In genomic region chr3:89764119-89764724, GRCm38 (mm10) we compare ENCODE assay signal across 8 mouse cellular contexts. TPM values are rescaled to one million over a fixed set of nuclear protein-coding genes. Genes with fewer than 3 reads are reported as not detected.
DNase-seq lines count a peak whose midpoint lies in the region; ATAC-seq and TF ChIP-seq lines count a peak whose summit lies in the region.

Gene Chrnb2, minus strand, starts transcription at chr3:89764632.

- no peak within 1 kb of the TSS for H3K9ac ChIP-seq in embryonic facial prominence, embryonic 12.5 days
- no peak within 1 kb of the TSS for H3K9ac ChIP-seq in limb, embryonic 14.5 days (ENCODE audit: low read depth, low read length, severe bottlenecking)
- H3K9ac ChIP-seq in midbrain, embryonic 15.5 days, result peak within 1 kb of the TSS; percentile 83

- H3K4me3 ChIP-seq in embryonic facial prominence, embryonic 12.5 days, result peak within 1 kb of the TSS; percentile 23
- H3K4me3 ChIP-seq in limb, embryonic 14.5 days (replicated peaks; ENCODE audit: low read length), result no peak within 1 kb of the TSS; the same call in 1 of the 2 replicates
- H3K4me3 ChIP-seq in midbrain, embryonic 15.5 days, result peak within 1 kb of the TSS; percentile 85

- peak; percentile 56; the same call in 1 of the 2 replicates for ATAC-seq in embryonic facial prominence, embryonic 12.5 days (ENCODE audit: insufficient number of reproducible peaks, insufficient read depth, low FRiP score, low TSS enrichment)
- ATAC-seq in limb, embryonic 14.5 days (ENCODE audit: low FRiP score, low read depth), result peak; percentile 87
- ATAC-seq in midbrain, embryonic 15.5 days (replicated peaks), result peak; percentile 86

- H3K9me3 ChIP-seq in embryonic facial prominence, embryonic 12.5 days, result no peaks in the 10 kb centered on the region
- no peaks in the 10 kb centered on the region for H3K9me3 ChIP-seq in limb, embryonic 14.5 days (ENCODE audit: control insufficient read depth, low read length)
- H3K9me3 ChIP-seq in midbrain, embryonic 15.5 days, result no peaks in the 10 kb centered on the region

- no peak for TF ChIP-seq POLR2A in limb, embryonic 14.5 days (IDR thresholded peaks at IDR 0.05; ENCODE audit: borderline replicate concordance, extremely low read depth, insufficient read depth, insufficient read length)

- 0 out of 2 replicates have a peak within 1 kb of the TSS, but pooled peaks have one; percentile 13 for H3K27ac ChIP-seq in embryonic facial prominence, embryonic 12.5 days
- H3K27ac ChIP-seq in limb, embryonic 14.5 days (replicated peaks; ENCODE audit: low read depth, low read length), result no peak within 1 kb of the TSS
- H3K27ac ChIP-seq in midbrain, embryonic 15.5 days, result peak within 1 kb of the TSS; percentile 94

- H3K36me3 ChIP-seq in embryonic facial prominence, embryonic 12.5 days, result no peaks in the 10 kb centered on the region
- no peaks in the 10 kb centered on the region for H3K36me3 ChIP-seq in limb, embryonic 14.5 days (ENCODE audit: control insufficient read depth, insufficient read depth, low read length)
- peaks cover 12% of the 10 kb centered on the region; the same call in 1 of the 2 replicates for H3K36me3 ChIP-seq in midbrain, embryonic 15.5 days (replicated peaks)

- peaks cover 10% of the 10 kb centered on the region; the same call in 1 of the 2 replicates for H3K4me1 ChIP-seq in embryonic facial prominence, embryonic 12.5 days
- peaks cover 4% of the 10 kb centered on the region; the same call in 1 of the 2 replicates for H3K4me1 ChIP-seq in limb, embryonic 14.5 days (ENCODE audit: control insufficient read depth, insufficient read depth, low read length)
- peaks cover 46% of the 10 kb centered on the region for H3K4me1 ChIP-seq in midbrain, embryonic 15.5 days

- WGBS in embryonic facial prominence, embryonic 12.5 days, result under 1% methylated on average over 36 of the region's 36 CpGs
- WGBS in limb, embryonic 14.5 days, result 1% methylated on average over 36 of the region's 36 CpGs
- WGBS in midbrain, embryonic 15.5 days, result under 1% methylated on average over 36 of the region's 36 CpGs

- H3K4me2 ChIP-seq in embryonic facial prominence, embryonic 12.5 days (replicated peaks), result peak within 1 kb of the TSS; percentile 43
- H3K4me2 ChIP-seq in limb, embryonic 14.5 days (replicated peaks; ENCODE audit: low read depth, low read length, severe bottlenecking), result peak within 1 kb of the TSS; percentile 35
- H3K4me2 ChIP-seq in midbrain, embryonic 15.5 days, result peak within 1 kb of the TSS; percentile 74

- DNase-seq in left cerebral cortex, adult 18-20 months (ENCODE audit: low spot score in 2 of 2), result peak; percentile 44 to 50
- DNase-seq in left cerebral cortex, adult 11 months (ENCODE audit: low spot score), result no peak
- peak; percentile 37 for DNase-seq in heart, adult 8-10 months (ENCODE audit: low spot score)
- DNase-seq in kidney, adult 11 months, result peak; percentile 47
- DNase-seq in limb, embryonic 14.5 days (ENCODE audit: low spot score), result peak; percentile 69
- DNase-seq in spleen, postnatal 10 days (ENCODE audit: low spot score in 2 of 2), result peak; percentile 58 to 85

- H3K27me3 ChIP-seq in embryonic facial prominence, embryonic 12.5 days, result no peaks in the 10 kb centered on the region
- H3K27me3 ChIP-seq in limb, embryonic 14.5 days (ENCODE audit: control insufficient read depth, insufficient read depth, low read length), result no peaks in the 10 kb centered on the region
- no peaks in the 10 kb centered on the region for H3K27me3 ChIP-seq in midbrain, embryonic 15.5 days (replicated peaks)

RNA-seq across cellular contexts. Expression of gene Chrnb2, which starts in this region (rescaled TPM):
- total RNA-seq in left cerebral cortex, adult 18-20 months (2021), result 10 to 100 TPM; 28.6 to 30.0 TPM
- 3.2 and 4.3 TPM in 2 replicates for polyA plus RNA-seq in embryonic facial prominence, embryonic 12.5 days (2016; fragmentation: Nextera tagmentation; extraction: Ambion mirVana)
- under 1 TPM; 0.11 to 0.22 (median 0.16) TPM for total RNA-seq in heart, adult 8-10 months (2022)
- polyA plus RNA-seq in limb, embryonic 14.5 days (2012; rRNA removed), result 0.43 and 0.64 TPM in 2 replicates
- polyA plus RNA-seq in limb, embryonic 14.5 days (2014; fragmentation: Nextera tagmentation; extraction: Ambion mirVana), result 0.37 and 0.55 TPM in 2 replicates
- polyA plus RNA-seq in midbrain, embryonic 15.5 days (2015; fragmentation: Nextera tagmentation; extraction: Ambion mirVana), result 31.6 and 33.4 TPM in 2 replicates

Comparison
In these comparisons a context has a peak if more than half of its experiments do, and no peak if none do; other contexts are left out.
1. RNA of gene Chrnb2 (total RNA-seq): 28.6 to 30.0 TPM in left cerebral cortex, adult 18-20 months; 0.11 to 0.22 TPM in heart, adult 8-10 months; every median in the first group is over 10 times any median in the second.
2. Peak in DNase-seq in heart, adult 8-10 months; RNA of the gene not detected or under 1 TPM.
3. Peak in DNase-seq, ATAC-seq and H3K4me2 ChIP-seq in limb, embryonic 14.5 days; RNA of the gene not detected or under 1 TPM.
4. Peak in every context shown above with its lines, with median percentiles within 50 percentile points of each other: ATAC-seq and H3K4me2 ChIP-seq.